10 mouse cellular contexts compared by ENCODE assay signal in genomic region chr7:140967862-140968591, GRCm38 (mm10). TPM values are rescaled to one million over a fixed set of nuclear protein-coding genes. Genes with fewer than 3 reads are reported as not detected.
A peak's percentile ranks its signal among the peaks of the same experiment; 100 is the strongest.
DNase-seq lines count a peak whose midpoint lies in the region; ATAC-seq and TF ChIP-seq lines count a peak whose summit lies in the region.
"Had no signal": no experiment of that assay in that cellular context is flagged by ENCODE, and none has a peak within 500 bp of the region (broad histone marks: within the 10 kb centered on the region; RNA-seq: fewer than 3 reads in every experiment).

No protein-coding gene starts in this region.

- no peak overlapping the region for H3K4me2 ChIP-seq in heart, embryonic 12.5 days
- peak overlapping the region; percentile 48 for H3K4me2 ChIP-seq in limb, embryonic 12.5 days
- peak overlapping the region; percentile 50 for H3K4me2 ChIP-seq in stomach, postnatal 0 days (replicated peaks; ENCODE audit: low read depth)

- H3K36me3 ChIP-seq in heart, embryonic 12.5 days, result no peaks in the 10 kb centered on the region
- no peaks in the 10 kb centered on the region for H3K36me3 ChIP-seq in limb, embryonic 12.5 days
- no peaks in the 10 kb centered on the region for H3K36me3 ChIP-seq in stomach, postnatal 0 days (ENCODE audit: control insufficient read depth, insufficient read depth, low read length)

- peak; percentile 45 for TF ChIP-seq CTCF in stomach, postnatal 0 days (IDR thresholded peaks at IDR 0.05; ENCODE audit: low read depth)

- peaks cover 52% of the 10 kb centered on the region for H3K27me3 ChIP-seq in heart, embryonic 12.5 days (replicated peaks)
- no peaks in the 10 kb centered on the region; the same call in 1 of the 2 replicates for H3K27me3 ChIP-seq in limb, embryonic 12.5 days
- H3K27me3 ChIP-seq in stomach, postnatal 0 days (ENCODE audit: control insufficient read depth, insufficient read depth, low read length), result no peaks in the 10 kb centered on the region

- H3K4me3 ChIP-seq in heart, embryonic 12.5 days, result no peak overlapping the region
- peak overlapping the region; percentile 18 for H3K4me3 ChIP-seq in limb, embryonic 12.5 days (replicated peaks)
- H3K4me3 ChIP-seq in stomach, postnatal 0 days (ENCODE audit: low read depth, low read length), result peak overlapping the region; percentile 30

- WGBS in heart, embryonic 12.5 days, result 12% methylated on average over 14 of the region's 14 CpGs
- WGBS in limb, embryonic 12.5 days, result 5% methylated on average over 14 of the region's 14 CpGs
- 5% methylated on average over 14 of the region's 14 CpGs for WGBS in stomach, postnatal 0 days

- no peak overlapping the region for H3K27ac ChIP-seq in heart, embryonic 12.5 days (ENCODE audit: poor library complexity, severe bottlenecking)
- H3K27ac ChIP-seq in limb, embryonic 12.5 days, result peak overlapping the region; percentile 85
- peak overlapping the region; percentile 83 for H3K27ac ChIP-seq in stomach, postnatal 0 days (replicated peaks)

- intact Hi-C loops in left cerebral cortex, postnatal 14 days (cut with DNase I), result no loop called here

- no peak overlapping the region for H3K9ac ChIP-seq in heart, embryonic 12.5 days
- no peak overlapping the region for H3K9ac ChIP-seq in limb, embryonic 12.5 days (replicated peaks)
- peak overlapping the region; percentile 43 for H3K9ac ChIP-seq in stomach, postnatal 0 days (ENCODE audit: low read length)

- no peaks in the 10 kb centered on the region for H3K9me3 ChIP-seq in heart, embryonic 12.5 days (replicated peaks)
- no peaks in the 10 kb centered on the region for H3K9me3 ChIP-seq in limb, embryonic 12.5 days
- H3K9me3 ChIP-seq in stomach, postnatal 0 days (ENCODE audit: control insufficient read depth, low read length), result no peaks in the 10 kb centered on the region

- ATAC-seq in heart, embryonic 12.5 days (ENCODE audit: insufficient number of reproducible peaks, low FRiP score), result no peak
- ATAC-seq in limb, embryonic 12.5 days (ENCODE audit: insufficient number of reproducible peaks, insufficient read depth, low FRiP score, low TSS enrichment, low read depth), result peak; percentile 73
- peak; percentile 67; the same call in 1 of the 2 replicates for ATAC-seq in stomach, postnatal 0 days (ENCODE audit: low FRiP score, low TSS enrichment)

- TF ChIP-seq EP300 in stomach, postnatal 0 days (optimal IDR thresholded peaks at IDR 0.05), result no peak

- peaks cover 16% of the 10 kb centered on the region for H3K4me1 ChIP-seq in heart, embryonic 12.5 days (replicated peaks)
- H3K4me1 ChIP-seq in limb, embryonic 12.5 days (replicated peaks), result peaks cover 45% of the 10 kb centered on the region
- peaks cover 13% of the 10 kb centered on the region for H3K4me1 ChIP-seq in stomach, postnatal 0 days (replicated peaks; ENCODE audit: control insufficient read depth, insufficient read depth)

- DNase-seq in heart, adult 11 months, result peak; percentile 91
- DNase-seq in ovary, postnatal 36 days (ENCODE audit: low spot score), result peak; percentile 19
- DNase-seq in ovary, adult 18-20 months (ENCODE audit: low spot score), result no peak
- DNase-seq in stomach, postnatal 0 days (ENCODE audit: low spot score), result no peak
- no peak for DNase-seq in left cerebral cortex, postnatal 14 days (ENCODE audit: low spot score in 2 of 2)
- no peak for DNase-seq in right cerebral cortex, postnatal 14 days
- DNase-seq: cerebellum, postnatal 10 days had no signal

RNA-seq across cellular contexts. Expression of gene Ifitm1, which starts 1.0 kb away (rescaled TPM):
- 3.0 and 3.1 TPM in 2 replicates for polyA plus RNA-seq in heart, embryonic 12.5 days (2016; fragmentation: Nextera tagmentation; extraction: Ambion mirVana)
- polyA plus RNA-seq in limb, embryonic 12.5 days (2016; fragmentation: Nextera tagmentation; extraction: Ambion mirVana), result 77.8 and 78.8 TPM in 2 replicates
- 162 and 173 TPM in 2 replicates for polyA plus RNA-seq in stomach, postnatal 0 days (2015; fragmentation: Nextera tagmentation; extraction: Ambion mirVana)
- total RNA-seq in left cerebral cortex, postnatal 14 days (2021), result 1 to 10 TPM; 4.7 to 4.9 TPM

RNA-seq across cellular contexts. Expression of gene Ifitm2, which starts 12.2 kb away (rescaled TPM):
- polyA plus RNA-seq in heart, embryonic 12.5 days (2016; fragmentation: Nextera tagmentation; extraction: Ambion mirVana), result 442 and 446 TPM in 2 replicates
- 941 and 1,046 TPM in 2 replicates for polyA plus RNA-seq in limb, embryonic 12.5 days (2016; fragmentation: Nextera tagmentation; extraction: Ambion mirVana)
- polyA plus RNA-seq in stomach, postnatal 0 days (2015; fragmentation: Nextera tagmentation; extraction: Ambion mirVana), result 932 and 1,048 TPM in 2 replicates
- total RNA-seq in left cerebral cortex, postnatal 14 days (2021), result 10 to 100 TPM; 11.5 to 15.0 TPM

RNA-seq across cellular contexts. Expression of gene Gm45717, which starts 12.3 kb away (rescaled TPM):
- polyA plus RNA-seq in heart, embryonic 12.5 days (2016; fragmentation: Nextera tagmentation; extraction: Ambion mirVana), result not detected in 2 replicates
- polyA plus RNA-seq in limb, embryonic 12.5 days (2016; fragmentation: Nextera tagmentation; extraction: Ambion mirVana), result not detected in 2 replicates
- 0.32 and 0.71 TPM in 2 replicates for polyA plus RNA-seq in stomach, postnatal 0 days (2015; fragmentation: Nextera tagmentation; extraction: Ambion mirVana)
- total RNA-seq in left cerebral cortex, postnatal 14 days (2021), result not detected
- total RNA-seq: monocyte, adult 5-6 weeks had no signal

RNA-seq across cellular contexts. Expression of gene Ifitm5, which starts 17.9 kb away (rescaled TPM):
- polyA plus RNA-seq in heart, embryonic 12.5 days (2016; fragmentation: Nextera tagmentation; extraction: Ambion mirVana), result 1.8 and 2.0 TPM in 2 replicates
- 5.6 and 6.1 TPM in 2 replicates for polyA plus RNA-seq in limb, embryonic 12.5 days (2016; fragmentation: Nextera tagmentation; extraction: Ambion mirVana)
- 0.58 and 0.82 TPM in 2 replicates for polyA plus RNA-seq in stomach, postnatal 0 days (2015; fragmentation: Nextera tagmentation; extraction: Ambion mirVana)
- total RNA-seq in left cerebral cortex, postnatal 14 days (2021), result not detected
- total RNA-seq: monocyte, adult 5-6 weeks had no signal

RNA-seq across cellular contexts. Expression of gene Pgghg, which starts 26.8 kb away (rescaled TPM):
- 13.7 and 13.9 TPM in 2 replicates for polyA plus RNA-seq in heart, embryonic 12.5 days (2016; fragmentation: Nextera tagmentation; extraction: Ambion mirVana)
- 18.9 and 21.5 TPM in 2 replicates for polyA plus RNA-seq in limb, embryonic 12.5 days (2016; fragmentation: Nextera tagmentation; extraction: Ambion mirVana)
- 10.1 and 12.3 TPM in 2 replicates for polyA plus RNA-seq in stomach, postnatal 0 days (2015; fragmentation: Nextera tagmentation; extraction: Ambion mirVana)
- 1 to 10 TPM; 3.8 to 3.9 TPM for total RNA-seq in left cerebral cortex, postnatal 14 days (2021)

Comparison
In these comparisons a context has a peak if more than half of its experiments do, and no peak if none do; other contexts are left out.
1. DNase-seq: peak in heart, adult 11 months (single experiment) and ovary, postnatal 36 days (single experiment); none in ovary, adult 18-20 months (single experiment), stomach, postnatal 0 days (single experiment), left cerebral cortex, postnatal 14 days (0 of 2) and right cerebral cortex, postnatal 14 days (single experiment).
2. RNA of gene Ifitm1, which starts 1.0 kb away (polyA plus RNA-seq): 162 to 173 TPM in stomach, postnatal 0 days and 77.8 to 78.8 TPM in limb, embryonic 12.5 days; 3.0 to 3.1 TPM in heart, embryonic 12.5 days; every median in the first group is over 10 times any median in the second.